Mouse (Mus musculus) neural tube, embryonic 13.5 days (tissue): Measurements from ENCODE around the gene Flrt1. TPM values are rescaled to one million over a fixed set of nuclear protein-coding genes. Genes with fewer than 3 reads are reported as not detected.

Experiments used
- ATAC-seq: fragments of 200-750 bp; cut with Nextera tagmentation; 2 replicates; pipeline ENCODE4 v1.8.0; 2017; ENCODE audit warnings: low read depth, mild to moderate bottlenecking, moderate TSS enrichment, moderate library complexity
- H3K27ac ChIP-seq: fragments of 300-500 bp; sonication (generic); replicated peaks from 2 replicates; pipeline ENCODE4 v1.5.1; 2015; ENCODE audit warnings: moderate library complexity, mild to moderate bottlenecking, inconsistent platforms
- H3K27me3 ChIP-seq: fragments of 300-500 bp; sonication (generic); 2 replicates; pipeline ENCODE4 v1.6.1; 2015; ENCODE audit warnings: mild to moderate bottlenecking, inconsistent platforms
- H3K36me3 ChIP-seq: fragments of 300-500 bp; sonication (generic); 2 replicates; pipeline ENCODE4 v1.6.1; 2015; ENCODE audit warnings: mild to moderate bottlenecking, inconsistent platforms
- H3K4me1 ChIP-seq: fragments of 300-500 bp; sonication (generic); replicated peaks from 2 replicates; pipeline ENCODE4 v1.6.1; 2015; ENCODE audit warnings: inconsistent platforms
- H3K4me2 ChIP-seq: fragments of 300-500 bp; sonication (generic); 2 replicates; pipeline ENCODE4 v1.6.1; 2015; ENCODE audit warnings: inconsistent platforms, mild to moderate bottlenecking, moderate library complexity
- H3K4me3 ChIP-seq: fragments of 300-500 bp; sonication (generic); 2 replicates; pipeline ENCODE4 v1.5.1; 2015; ENCODE audit warnings: mild to moderate bottlenecking, inconsistent platforms
- H3K9ac ChIP-seq: fragments of 300-500 bp; sonication (generic); 2 replicates; pipeline ENCODE4 v1.6.1; 2015; ENCODE audit warnings: moderate library complexity, mild to moderate bottlenecking, inconsistent platforms
- H3K9me3 ChIP-seq: fragments of 300-500 bp; sonication (generic); 2 replicates; pipeline ENCODE4 v1.6.1; 2016; ENCODE audit warnings: inconsistent platforms
- WGBS: fragments of 180-500 bp; shearing (Covaris S2); methylation state at CpG from one replicate; pipeline ENCODE4 v1.1.7; 2015; 5-methylcytosine and 5-hydroxymethylcytosine counted together
- polyA plus RNA-seq: library from polyadenylated mRNA; unstranded; fragments of >200 nt; fragmentation: Nextera tagmentation; extraction: Ambion mirVana; gene quantifications from 2 replicates; pipeline ENCODE4 v1.2.1, GENCODE M21; 2015

The Flrt1 gene
- polyA plus RNA-seq, 1 experiment from 2014 or later, result 9.6 TPM

- 72% methylated on average over 5 of the region's 5 CpGs for WGBS
- no peaks in the 10 kb centered on the region for H3K9me3 ChIP-seq
- no peak overlapping the region for H3K4me3 ChIP-seq
- H3K4me2 ChIP-seq, result no peak overlapping the region
- no peaks in the 10 kb centered on the region for H3K36me3 ChIP-seq
- no peak for ATAC-seq
- H3K9ac ChIP-seq, result no peak overlapping the region
- H3K27ac ChIP-seq, result no peak overlapping the region
- H3K27me3 ChIP-seq, result peaks cover 46% of the 10 kb centered on the region
- H3K4me1 ChIP-seq, result peaks cover 70% of the 10 kb centered on the region
Measured at GRCm38 (mm10) chr19:7092756-7093155, 12.8 kb downstream of the Flrt1 start.

- no peak overlapping the region for H3K4me3 ChIP-seq
- ATAC-seq, result no peak
- H3K27me3 ChIP-seq, result peaks cover 43% of the 10 kb centered on the region
- no peak overlapping the region for H3K4me2 ChIP-seq
- no peaks in the 10 kb centered on the region for H3K9me3 ChIP-seq
- H3K9ac ChIP-seq, result no peak overlapping the region; the same call in 1 of the 2 replicates
- peak overlapping the region; percentile 72 for H3K27ac ChIP-seq
- H3K4me1 ChIP-seq, result peaks cover 73% of the 10 kb centered on the region
- H3K36me3 ChIP-seq, result no peaks in the 10 kb centered on the region
- WGBS, result 54% methylated on average over 10 of the region's 10 CpGs
Measured at GRCm38 (mm10) chr19:7091448-7092050, 14.0 kb downstream of the Flrt1 start.

GRCm38 (mm10) chr19:7090369-7091064, 15.0 kb downstream of the Flrt1 start:
- peak; percentile 24; the same call in 1 of the 2 replicates for ATAC-seq
- H3K27ac ChIP-seq, result peak overlapping the region; percentile 72
- H3K4me1 ChIP-seq, result peaks cover 74% of the 10 kb centered on the region
- no peak overlapping the region for H3K4me2 ChIP-seq
- H3K36me3 ChIP-seq, result no peaks in the 10 kb centered on the region
- 20% methylated on average over 10 of the region's 10 CpGs for WGBS
- H3K9me3 ChIP-seq, result no peaks in the 10 kb centered on the region
- H3K27me3 ChIP-seq, result peaks cover 42% of the 10 kb centered on the region
- peak overlapping the region; percentile 43; the same call in 1 of the 2 replicates for H3K9ac ChIP-seq
- no peak overlapping the region for H3K4me3 ChIP-seq

DNA sequence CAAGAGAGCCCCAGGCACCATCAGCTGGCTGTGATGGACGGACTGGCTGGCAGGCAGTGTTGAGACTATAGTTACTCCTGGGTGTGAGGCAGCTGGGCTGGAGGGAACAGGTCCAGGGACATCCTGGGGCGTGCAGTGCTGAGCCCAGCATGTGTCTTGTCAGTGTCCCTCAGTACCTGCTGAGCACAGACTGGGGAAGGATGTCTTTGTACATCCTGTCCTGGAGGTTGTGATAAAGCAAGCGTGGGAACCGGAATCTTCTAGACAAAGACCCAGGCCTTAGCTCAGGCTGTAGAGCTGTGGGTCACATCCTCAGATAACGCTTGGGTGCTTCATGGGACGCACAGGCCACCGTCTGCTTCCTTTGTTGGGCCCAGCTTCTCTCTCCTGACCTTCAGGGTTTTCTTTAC, 15.7 kb downstream of the Flrt1 start:
- H3K27ac ChIP-seq, result peak overlapping the region; percentile 72
- peak overlapping the region; percentile 2; the same call in 1 of the 2 replicates for H3K9ac ChIP-seq
- ATAC-seq, result no peak

DNA sequence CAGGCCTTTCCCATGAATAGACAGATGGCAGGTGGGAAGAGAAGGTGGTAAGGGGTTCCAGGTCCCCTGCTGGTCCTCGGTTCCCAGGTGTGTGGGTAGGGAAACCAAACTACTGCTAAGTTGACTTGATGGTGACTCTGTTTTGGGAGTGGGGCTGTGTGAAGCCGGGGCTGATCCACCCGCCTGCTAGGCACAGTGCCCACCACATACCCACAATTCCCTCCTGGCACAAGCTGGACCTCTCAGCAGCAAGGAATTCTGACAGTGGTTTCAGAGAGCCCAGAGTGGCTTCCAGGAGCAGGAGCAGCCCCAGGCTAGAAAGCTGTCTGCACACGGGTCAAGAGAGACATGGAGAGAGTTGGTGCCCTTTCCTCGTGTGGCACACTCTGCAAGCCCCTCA, 16.5 kb downstream of the Flrt1 start:
- Histone ChIP-seq H3K9ac (no peak overlapping the region), H3K27ac (no peak overlapping the region), H3K27me3 (peaks cover 29% of the 10 kb centered on the region), H3K4me3 (no peak overlapping the region), H3K36me3 (no peaks in the 10 kb centered on the region), H3K4me2 (no peak overlapping the region), H3K9me3 (no peaks in the 10 kb centered on the region), H3K4me1 (peaks cover 85% of the 10 kb centered on the region)
- WGBS, result 60% methylated on average over 5 of the region's 5 CpGs
- no peak for ATAC-seq

More for the DNA sequence above, 15.7 kb downstream of the Flrt1 start:
- WGBS, result 44% methylated on average over 7 of the region's 7 CpGs
- no peak overlapping the region for H3K4me3 ChIP-seq
- no peaks in the 10 kb centered on the region for H3K9me3 ChIP-seq
- H3K27me3 ChIP-seq, result peaks cover 35% of the 10 kb centered on the region
- peaks cover 80% of the 10 kb centered on the region for H3K4me1 ChIP-seq
- H3K36me3 ChIP-seq, result no peaks in the 10 kb centered on the region
- H3K4me2 ChIP-seq, result no peak overlapping the region

DNA sequence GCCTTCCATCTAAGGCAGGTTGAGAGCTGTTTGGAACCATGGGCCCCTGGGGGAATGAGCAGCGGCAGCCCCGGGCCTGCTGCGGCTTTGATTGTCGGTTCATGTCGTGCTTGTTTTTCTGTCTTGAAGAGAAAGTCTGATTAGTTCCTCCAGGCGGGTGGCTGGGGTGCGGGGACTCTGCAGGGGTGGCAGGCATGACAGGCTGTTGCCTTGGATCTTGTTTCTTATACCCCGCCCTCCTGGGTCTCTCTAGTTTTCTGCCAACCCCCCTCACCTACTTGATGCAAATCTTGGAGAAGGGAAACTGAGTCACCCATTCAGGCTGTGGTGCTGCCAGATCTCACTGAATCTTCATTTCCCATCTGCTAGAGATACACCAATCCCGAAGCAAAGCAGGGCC, 17.0 kb downstream of the Flrt1 start:
- Histone ChIP-seq H3K36me3 (no peaks in the 10 kb centered on the region), H3K27ac (no peak overlapping the region), H3K4me1 (peaks cover 85% of the 10 kb centered on the region), H3K27me3 (peaks cover 29% of the 10 kb centered on the region), H3K4me3 (no peak overlapping the region), H3K9me3 (no peaks in the 10 kb centered on the region), H3K9ac (no peak overlapping the region), H3K4me2 (no peak overlapping the region)
- 16% methylated on average over 9 of the region's 9 CpGs for WGBS
- no peak for ATAC-seq

- Histone ChIP-seq H3K27me3 (peaks cover 40% of the 10 kb centered on the region), H3K4me3 (no peak overlapping the region), H3K27ac (peak overlapping the region; percentile 56), H3K4me2 (no peak overlapping the region), H3K4me1 (peaks cover 65% of the 10 kb centered on the region), H3K9me3 (no peaks in the 10 kb centered on the region), H3K9ac (0 out of 2 replicates have a peak overlapping the region, but pooled peaks have one; percentile 12), H3K36me3 (no peaks in the 10 kb centered on the region)
- WGBS, result 51% methylated on average over 15 of the region's 15 CpGs
- ATAC-seq, result no peak
Measured at GRCm38 (mm10) chr19:7084734-7085133, 20.8 kb downstream of the Flrt1 start.

DNA sequence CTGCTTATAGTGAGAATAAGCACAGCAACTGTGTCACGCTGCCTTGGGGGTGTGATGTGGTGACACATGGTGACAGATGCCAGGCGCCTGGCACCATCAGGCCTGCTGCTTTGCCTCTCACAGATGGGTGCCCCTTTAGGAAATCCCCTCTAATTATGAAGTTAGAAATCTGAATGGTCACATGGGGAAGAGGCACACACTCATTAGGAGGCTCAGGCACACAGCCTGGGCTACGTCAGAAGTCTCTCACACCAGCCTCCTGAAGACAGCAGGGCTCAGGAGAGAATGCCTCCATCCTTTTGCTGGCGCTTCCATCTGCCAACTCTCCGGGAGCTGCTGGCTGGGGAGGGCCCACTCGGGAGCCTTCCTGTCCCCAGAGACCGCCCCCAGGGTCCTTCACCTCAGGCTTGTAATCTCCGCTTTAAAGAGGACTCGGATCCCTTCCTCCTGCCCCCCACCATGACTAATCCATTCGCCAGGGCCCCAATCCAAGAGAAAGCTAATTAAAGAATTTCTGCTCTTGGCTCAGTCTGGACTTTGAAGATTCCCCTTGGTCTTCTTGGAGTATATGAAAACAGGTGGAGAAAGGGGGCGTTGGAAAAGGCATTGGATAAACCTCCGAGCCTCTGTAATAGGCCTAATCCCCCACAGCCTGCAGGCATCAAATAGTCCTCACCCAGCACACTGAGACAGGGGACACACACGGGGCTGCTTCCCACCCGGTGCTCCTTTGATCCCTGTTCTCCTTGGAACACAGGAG, 22.3 kb downstream of the Flrt1 start:
- Histone ChIP-seq H3K4me2 (no peak overlapping the region), H3K27me3 (peaks cover 50% of the 10 kb centered on the region), H3K4me1 (peaks cover 65% of the 10 kb centered on the region), H3K27ac (peak overlapping the region; percentile 59), H3K9ac (no peak overlapping the region), H3K4me3 (no peak overlapping the region), H3K36me3 (no peaks in the 10 kb centered on the region), H3K9me3 (no peaks in the 10 kb centered on the region)
- peak; percentile 32; the same call in 1 of the 2 replicates for ATAC-seq
- WGBS, result 15% methylated on average over 14 of the region's 14 CpGs

DNA sequence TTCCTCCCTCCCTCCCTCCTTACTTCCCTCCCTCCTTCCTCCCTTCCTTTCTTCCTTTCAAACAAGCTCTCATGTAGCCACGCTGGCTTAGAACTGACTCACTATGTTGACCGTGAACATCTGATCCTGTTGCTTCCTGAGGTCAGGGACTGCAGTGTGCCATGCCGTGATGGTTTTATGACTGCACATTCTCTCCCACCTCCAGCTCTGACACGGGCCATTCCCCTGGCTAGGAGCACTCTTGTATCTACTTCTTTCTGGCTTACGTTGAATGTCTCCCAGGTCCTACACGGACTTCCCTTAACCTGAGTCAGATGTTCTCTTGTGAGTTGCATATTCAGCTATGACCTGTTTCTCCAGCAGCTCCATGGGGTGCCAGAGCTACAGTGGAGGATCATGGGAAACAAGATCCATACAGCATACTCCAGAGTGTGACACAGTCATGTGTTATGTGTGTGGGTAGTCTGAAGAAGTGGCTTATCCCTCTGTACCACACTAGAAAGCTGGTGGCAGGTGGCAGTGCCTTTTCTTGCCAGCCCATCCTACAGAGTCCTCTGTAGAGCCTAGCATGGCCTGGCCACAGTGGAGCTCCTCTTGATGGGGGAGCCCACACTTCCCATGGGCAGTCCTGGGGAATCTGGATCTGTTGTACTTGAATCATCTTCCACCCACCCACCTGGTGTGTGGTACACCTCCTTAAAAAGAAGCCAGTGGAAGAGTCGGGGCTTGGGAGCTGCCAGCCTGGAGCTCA, 23.8 kb downstream of the Flrt1 start:
- no peak overlapping the region for H3K27ac ChIP-seq
- no peaks in the 10 kb centered on the region for H3K36me3 ChIP-seq
- no peak overlapping the region for H3K4me3 ChIP-seq
- no peak overlapping the region for H3K9ac ChIP-seq
- H3K27me3 ChIP-seq, result peaks cover 48% of the 10 kb centered on the region
- no peaks in the 10 kb centered on the region for H3K9me3 ChIP-seq
- no peak overlapping the region for H3K4me2 ChIP-seq
- peaks cover 67% of the 10 kb centered on the region for H3K4me1 ChIP-seq
- ATAC-seq, result no peak
- 67% methylated on average over 7 of the region's 7 CpGs for WGBS

GRCm38 (mm10) chr19:7078271-7078670, 27.3 kb downstream of the Flrt1 start:
- WGBS, result 85% methylated on average over 7 of the region's 7 CpGs
- Histone ChIP-seq H3K9me3 (no peaks in the 10 kb centered on the region), H3K36me3 (no peaks in the 10 kb centered on the region), H3K4me3 (no peak overlapping the region), H3K27ac (no peak overlapping the region), H3K27me3 (peaks cover 70% of the 10 kb centered on the region), H3K4me2 (no peak overlapping the region), H3K4me1 (peaks cover 55% of the 10 kb centered on the region), H3K9ac (no peak overlapping the region)
- no peak for ATAC-seq

- WGBS, result 39% methylated on average over 9 of the region's 9 CpGs
- no peak overlapping the region for H3K27ac ChIP-seq
- H3K4me3 ChIP-seq, result no peak overlapping the region
- no peaks in the 10 kb centered on the region for H3K36me3 ChIP-seq
- H3K4me1 ChIP-seq, result peaks cover 55% of the 10 kb centered on the region
- ATAC-seq, result no peak
- H3K4me2 ChIP-seq, result no peak overlapping the region
- no peak overlapping the region for H3K9ac ChIP-seq
- H3K9me3 ChIP-seq, result no peaks in the 10 kb centered on the region
- peaks cover 74% of the 10 kb centered on the region for H3K27me3 ChIP-seq
Measured at GRCm38 (mm10) chr19:7077666-7078065, 27.9 kb downstream of the Flrt1 start.
